9 mouse cellular contexts compared by ENCODE assay signal in genomic region chrX:52790980-52791593, GRCm38 (mm10). TPM values are rescaled to one million over a fixed set of nuclear protein-coding genes. Genes with fewer than 3 reads are reported as not detected.
A peak's percentile ranks its signal among the peaks of the same experiment; 100 is the strongest.
DNase-seq lines count a peak whose midpoint lies in the region; ATAC-seq and TF ChIP-seq lines count a peak whose summit lies in the region.
"Had no signal": no experiment of that assay in that cellular context is flagged by ENCODE, and none has a peak within 500 bp of the region (broad histone marks: within the 10 kb centered on the region; RNA-seq: fewer than 3 reads in every experiment).

Gene Ccdc160 (plus strand): TSS chrX:52791200.

- intact Hi-C loops in heart, postnatal 14 days (cut with DNase I), result no loop called here

- no peaks in the 10 kb centered on the region for H3K9me3 ChIP-seq in forebrain, postnatal 0 days (ENCODE audit: low read length)
- no peaks in the 10 kb centered on the region for H3K9me3 ChIP-seq in liver, embryonic 12.5 days (replicated peaks)
- no peaks in the 10 kb centered on the region for H3K9me3 ChIP-seq in neural tube, embryonic 13.5 days

- H3K9ac ChIP-seq in forebrain, postnatal 0 days, result peak within 1 kb of the TSS; percentile 59
- H3K9ac ChIP-seq in liver, embryonic 12.5 days, result no peak within 1 kb of the TSS; the same call in 1 of the 2 replicates
- H3K9ac ChIP-seq in neural tube, embryonic 13.5 days, result peak within 1 kb of the TSS; percentile 67

- H3K4me3 ChIP-seq in forebrain, postnatal 0 days (ENCODE audit: low read depth, low read length), result peak within 1 kb of the TSS; percentile 44
- peak within 1 kb of the TSS; percentile 30 for H3K4me3 ChIP-seq in liver, embryonic 12.5 days
- peak within 1 kb of the TSS; percentile 48 for H3K4me3 ChIP-seq in neural tube, embryonic 13.5 days

- no peaks in the 10 kb centered on the region for H3K27me3 ChIP-seq in forebrain, postnatal 0 days (ENCODE audit: insufficient read depth, low read length)
- H3K27me3 ChIP-seq in liver, embryonic 12.5 days (replicated peaks), result no peaks in the 10 kb centered on the region
- no peaks in the 10 kb centered on the region for H3K27me3 ChIP-seq in neural tube, embryonic 13.5 days

- peak within 1 kb of the TSS; percentile 54 for H3K4me2 ChIP-seq in forebrain, postnatal 0 days (ENCODE audit: low read depth)
- H3K4me2 ChIP-seq in liver, embryonic 12.5 days, result peak within 1 kb of the TSS; percentile 55
- H3K4me2 ChIP-seq in neural tube, embryonic 13.5 days, result peak within 1 kb of the TSS; percentile 54

- TF ChIP-seq CTCF in forebrain, postnatal 0 days (IDR thresholded peaks at IDR 0.05; ENCODE audit: low read depth), result 0 out of 2 replicates have a peak, but pooled peaks have one; percentile 8

- H3K27ac ChIP-seq in forebrain, postnatal 0 days (ENCODE audit: low read depth, low read length), result no peak within 1 kb of the TSS
- no peak within 1 kb of the TSS for H3K27ac ChIP-seq in liver, embryonic 12.5 days
- H3K27ac ChIP-seq in neural tube, embryonic 13.5 days (replicated peaks), result peak within 1 kb of the TSS; percentile 24; the same call in 1 of the 2 replicates

- H3K36me3 ChIP-seq in forebrain, postnatal 0 days (ENCODE audit: insufficient read depth), result no peaks in the 10 kb centered on the region
- H3K36me3 ChIP-seq in liver, embryonic 12.5 days, result no peaks in the 10 kb centered on the region
- no peaks in the 10 kb centered on the region for H3K36me3 ChIP-seq in neural tube, embryonic 13.5 days

- ATAC-seq in forebrain, postnatal 0 days, result peak; percentile 98
- peak; percentile 49; the same call in 1 of the 2 replicates for ATAC-seq in liver, embryonic 12.5 days
- peak; percentile 99 for ATAC-seq in neural tube, embryonic 13.5 days (ENCODE audit: low read depth)

- H3K4me1 ChIP-seq in forebrain, postnatal 0 days (ENCODE audit: insufficient read depth), result no peaks in the 10 kb centered on the region
- peaks cover 4% of the 10 kb centered on the region; the same call in 1 of the 2 replicates for H3K4me1 ChIP-seq in liver, embryonic 12.5 days
- H3K4me1 ChIP-seq in neural tube, embryonic 13.5 days (replicated peaks), result no peaks in the 10 kb centered on the region; the same call in 1 of the 2 replicates

- WGBS in forebrain, postnatal 0 days, result 23% methylated on average over 26 of the region's 26 CpGs
- WGBS in liver, embryonic 12.5 days (ENCODE audit: insufficient replicate concordance), result 9% methylated on average over 26 of the region's 26 CpGs
- WGBS in neural tube, embryonic 13.5 days, result 18% methylated on average over 26 of the region's 26 CpGs

- peak; percentile 9 for DNase-seq in thymus, postnatal 4 days
- DNase-seq in thymus, postnatal 0 days (ENCODE audit: low spot score), result no peak
- DNase-seq in forebrain, postnatal 0 days, result peak; percentile 78
- peak; percentile 64 to 69 for DNase-seq in heart, postnatal 14 days
- DNase-seq in kidney, postnatal 4 days, result peak; percentile 83 to 89
- DNase-seq in urinary bladder, adult 2 months (ENCODE audit: low spot score), result peak; percentile 27

RNA-seq across cellular contexts. Expression of gene Ccdc160, which starts in this region (rescaled TPM):
- 0.10 and 0.29 TPM in 2 replicates for polyA plus RNA-seq in thymus, postnatal 0 days (2015; fragmentation: Nextera tagmentation; extraction: Ambion mirVana)
- total RNA-seq in forebrain, postnatal 0 days (2014; rRNA removed), result 3.2 and 3.4 TPM in 2 replicates
- 2.7 and 3.3 TPM in 2 replicates for polyA plus RNA-seq in forebrain, postnatal 0 days (2015; fragmentation: Nextera tagmentation; extraction: Ambion mirVana)
- under 1 TPM; 0.48 to 0.51 TPM for total RNA-seq in heart, postnatal 14 days (2021)
- 0.11 and 0.18 TPM in 2 replicates for polyA plus RNA-seq in liver, embryonic 12.5 days (2016; fragmentation: Nextera tagmentation; extraction: Ambion mirVana)
- polyA plus RNA-seq in neural tube, embryonic 13.5 days (2015; fragmentation: Nextera tagmentation; extraction: Ambion mirVana), result 4.7 and 5.1 TPM in 2 replicates
- polyA plus RNA-seq in urinary bladder, adult 2 months (2012; rRNA removed), result 1.5 and 1.8 TPM in 2 replicates
- polyA plus RNA-seq: C2C12 had no signal

Comparison
In these comparisons a context has a peak if more than half of its experiments do, and no peak if none do; other contexts are left out.
1. Peak in DNase-seq in heart, postnatal 14 days; RNA of the gene not detected or under 1 TPM.
2. Peak in ATAC-seq, H3K4me3 ChIP-seq and H3K4me2 ChIP-seq in liver, embryonic 12.5 days; RNA of the gene not detected or under 1 TPM.
3. ATAC-seq: peak in every context shown above with its lines; median percentile 99 in neural tube, embryonic 13.5 days; 98 in forebrain, postnatal 0 days; 49 in liver, embryonic 12.5 days.